Mouse (Mus musculus) kidney, postnatal 4 days (tissue): ENCODE data around the gene H2-T24.
"Not testable (repeated sequence)": the region's sequence is repeated elsewhere in the genome, so short reads cannot be mapped to it uniquely, and the experiment has no call there.

Source experiments
- DNase-seq, 2 experiments: peaks; one replicate each; pipeline ENCODE4 v3.0.0; 2021; ENCODE audit warnings: mixed read lengths in 2 of 2

H2-T24 gene

GRCm38 (mm10) chr17:36023710-36024654, 3.6 kb upstream of the H2-T24 start:
- peak; percentile 27 to 43 for DNase-seq

- no peak for DNase-seq
Observed at GRCm38 (mm10) chr17:36022922-36023321, 2.6 kb upstream of the H2-T24 start.

GRCm38 (mm10) chr17:36022098-36022497, 1.7 kb upstream of the H2-T24 start:
- no peak for DNase-seq

- DNase-seq: no peak
Observed at GRCm38 (mm10) chr17:36021309-36021708, 949 bp upstream of the H2-T24 start.

- no peak for DNase-seq
Observed at GRCm38 (mm10) chr17:36019519-36019918, 841 bp downstream of the H2-T24 start.

- no peak for DNase-seq
Observed at GRCm38 (mm10) chr17:36018979-36019378, 1.4 kb downstream of the H2-T24 start.

- no peak for DNase-seq
Observed at GRCm38 (mm10) chr17:36017046-36017445, 3.3 kb downstream of the H2-T24 start.

- DNase-seq: no peak
Observed at GRCm38 (mm10) chr17:36014977-36015376, 5.4 kb downstream of the H2-T24 start.

GRCm38 (mm10) chr17:36004409-36004808, 16.0 kb downstream of the H2-T24 start:
- not testable (repeated sequence) for DNase-seq

GRCm38 (mm10) chr17:36003331-36003730, 17.0 kb downstream of the H2-T24 start:
- DNase-seq: no peak

- no peak for DNase-seq
Observed at GRCm38 (mm10) chr17:36001966-36002365, 18.4 kb downstream of the H2-T24 start.

- DNase-seq: no peak
Observed at GRCm38 (mm10) chr17:36001121-36001897, 19.1 kb downstream of the H2-T24 start.

GRCm38 (mm10) chr17:36000349-36000748, 20.0 kb downstream of the H2-T24 start:
- DNase-seq: no peak

GRCm38 (mm10) chr17:35999356-35999755, 21.0 kb downstream of the H2-T24 start:
- DNase-seq: no peak

GRCm38 (mm10) chr17:35998545-35999305, 21.6 kb downstream of the H2-T24 start:
- no peak for DNase-seq

- DNase-seq: peak in 1 of 2 experiments; percentile 29
Observed at GRCm38 (mm10) chr17:35997713-35998510, 22.4 kb downstream of the H2-T24 start.

GRCm38 (mm10) chr17:35996949-35997348, 23.4 kb downstream of the H2-T24 start:
- DNase-seq: peak; percentile 96

- DNase-seq: no peak
Observed at GRCm38 (mm10) chr17:35994879-35995240, 25.5 kb downstream of the H2-T24 start.

- peak; percentile 80 to 86 for DNase-seq
Observed at GRCm38 (mm10) chr17:35994175-35994878, 26.0 kb downstream of the H2-T24 start.

- DNase-seq: peak; percentile 84 to 86
Observed at GRCm38 (mm10) chr17:35993675-35994074, 26.7 kb downstream of the H2-T24 start.

- peak; percentile 39 to 50 for DNase-seq
Observed at GRCm38 (mm10) chr17:35991781-35992180, 28.6 kb downstream of the H2-T24 start.
